Mouse (Mus musculus) stomach, postnatal 0 days (tissue): ENCODE data around the gene Necap2. TPM values are rescaled to one million over a fixed set of nuclear protein-coding genes. Genes with fewer than 3 reads are reported as not detected.

Experiments used
- ATAC-seq: fragments of 200-750 bp; cut with Nextera tagmentation; 2 replicates; pipeline ENCODE4 v1.8.0; 2017; ENCODE audit not compliant: low FRiP score, low TSS enrichment
- DNase-seq: peaks from one replicate; pipeline ENCODE4 v3.0.0-alpha.2; 2016; ENCODE audit warnings: low spot score
- H3K27ac ChIP-seq: fragments of 300-500 bp; sonication (generic); replicated peaks from 2 replicates; pipeline ENCODE4 v1.5.1; 2014; ENCODE audit warnings: mild to moderate bottlenecking, control low read depth
- H3K27me3 ChIP-seq: fragments of 300-500 bp; sonication (generic); 2 replicates; pipeline ENCODE4 v1.6.1; 2014; ENCODE audit warnings: low read length; ENCODE audit not compliant: control insufficient read depth, insufficient read depth
- H3K36me3 ChIP-seq: fragments of 300-500 bp; sonication (generic); 2 replicates; pipeline ENCODE4 v1.6.1; 2014; ENCODE audit warnings: low read length, mixed read lengths; ENCODE audit not compliant: control insufficient read depth, insufficient read depth
- H3K4me1 ChIP-seq: fragments of 300-500 bp; sonication (generic); replicated peaks from 2 replicates; pipeline ENCODE4 v1.6.1; 2014; ENCODE audit warnings: antibody characterized with exemption; ENCODE audit not compliant: control insufficient read depth, insufficient read depth
- H3K4me2 ChIP-seq: fragments of 300-500 bp; sonication (generic); replicated peaks from 2 replicates; pipeline ENCODE4 v1.6.1; 2014; ENCODE audit warnings: low read depth, mild to moderate bottlenecking, control low read depth, moderate library complexity
- H3K4me3 ChIP-seq: fragments of 300-500 bp; sonication (generic); 2 replicates; pipeline ENCODE4 v1.5.1; 2014; ENCODE audit warnings: low read depth, low read length, control low read depth
- H3K9ac ChIP-seq: fragments of 300-500 bp; sonication (generic); 2 replicates; pipeline ENCODE4 v1.6.1; 2014; ENCODE audit warnings: mild to moderate bottlenecking, low read length, control low read depth, mixed read lengths
- H3K9me3 ChIP-seq: fragments of 300-500 bp; sonication (generic); 2 replicates; pipeline ENCODE4 v1.6.1; 2016; ENCODE audit warnings: low read length; ENCODE audit not compliant: control insufficient read depth
- CTCF ChIP-seq: IDR thresholded peaks from 2 replicates; pipeline ENCODE4 v1.5.1; 2016; ENCODE audit warnings: antibody characterized with exemption, low read depth, mild to moderate bottlenecking, moderate library complexity
- EP300 ChIP-seq: optimal IDR thresholded peaks from 2 replicates; pipeline ENCODE3; 2016; ENCODE audit warnings: antibody characterized with exemption
- WGBS: fragments of 180-500 bp; shearing (Covaris S2); extraction: QIAGEN DNeasy Blood & Tissue Kit; methylation state at CpG from one replicate; pipeline ENCODE4 v1.1.7; 2014; 5-methylcytosine and 5-hydroxymethylcytosine counted together
- polyA plus RNA-seq: library from polyadenylated mRNA; unstranded; fragments of >200 nt; fragmentation: Nextera tagmentation; extraction: Ambion mirVana; gene quantifications from 2 replicates; pipeline ENCODE4 v1.2.1, GENCODE M21; 2015

The Necap2 gene
- 77.7 and 81.1 TPM in 2 replicates for polyA plus RNA-seq

DNA sequence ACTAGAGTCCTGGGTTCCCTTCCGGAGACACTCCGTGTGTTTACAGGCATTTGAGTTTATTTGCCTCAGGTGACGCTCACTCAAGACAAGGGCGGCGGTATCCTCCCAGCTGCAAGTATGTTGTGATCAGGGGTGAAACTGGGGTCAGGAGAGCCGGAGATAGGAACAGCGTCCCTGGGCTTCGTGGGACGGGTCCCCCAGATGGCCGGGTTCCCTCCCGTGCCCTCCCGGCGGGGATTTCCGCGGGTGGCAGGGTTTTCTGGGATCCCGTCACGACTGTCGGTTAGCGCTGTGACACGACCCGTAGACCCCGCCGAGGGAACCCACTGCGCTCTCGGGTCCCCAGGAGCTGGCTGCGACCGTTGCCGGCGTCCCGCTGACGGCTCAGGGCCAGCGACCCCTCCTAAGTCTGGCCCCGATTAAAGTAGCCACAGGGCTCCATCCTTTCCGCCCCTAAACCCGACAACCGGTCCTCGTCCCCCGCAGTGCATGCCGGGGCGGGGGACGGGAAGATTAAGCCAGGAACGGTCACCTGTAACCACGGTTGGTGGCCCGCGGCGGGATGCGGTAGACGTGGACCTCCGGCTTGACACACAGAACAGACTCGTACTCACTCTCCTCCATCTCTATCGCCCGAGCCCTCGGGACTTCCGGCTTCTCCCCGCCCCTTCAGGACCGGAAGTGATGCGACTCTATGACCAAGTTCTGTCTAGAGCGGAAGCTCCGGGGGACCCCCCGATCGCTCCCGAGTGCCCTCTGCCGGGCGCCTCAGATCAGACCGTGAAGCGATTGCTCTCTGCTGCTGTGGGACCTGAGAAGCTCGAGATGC is at the start of gene Necap2:
TSS of gene Necap2 (minus strand) at position 677 of the 829 bp plus-strand sequence.
- H3K27ac ChIP-seq = peak within 1 kb of the TSS; percentile 61
- DNase-seq (peak; percentile 96), ATAC-seq (peak; percentile 93)
- H3K36me3 ChIP-seq = no peaks in the 10 kb centered on the region
- no peaks in the 10 kb centered on the region for H3K9me3 ChIP-seq
- H3K4me1 ChIP-seq = 0 out of 2 replicates have a peak, but pooled peaks cover 2% of the 10 kb centered on the region
- H3K27me3 ChIP-seq = no peaks in the 10 kb centered on the region
- peak within 1 kb of the TSS; percentile 89 for H3K9ac ChIP-seq
- H3K4me2 ChIP-seq = peak within 1 kb of the TSS; percentile 95
- WGBS = under 1% methylated on average over 67 of the region's 67 CpGs
- no peak for TF ChIP-seq EP300
- peak; percentile 88 for TF ChIP-seq CTCF
- H3K4me3 ChIP-seq = peak within 1 kb of the TSS; percentile 89

DNA sequence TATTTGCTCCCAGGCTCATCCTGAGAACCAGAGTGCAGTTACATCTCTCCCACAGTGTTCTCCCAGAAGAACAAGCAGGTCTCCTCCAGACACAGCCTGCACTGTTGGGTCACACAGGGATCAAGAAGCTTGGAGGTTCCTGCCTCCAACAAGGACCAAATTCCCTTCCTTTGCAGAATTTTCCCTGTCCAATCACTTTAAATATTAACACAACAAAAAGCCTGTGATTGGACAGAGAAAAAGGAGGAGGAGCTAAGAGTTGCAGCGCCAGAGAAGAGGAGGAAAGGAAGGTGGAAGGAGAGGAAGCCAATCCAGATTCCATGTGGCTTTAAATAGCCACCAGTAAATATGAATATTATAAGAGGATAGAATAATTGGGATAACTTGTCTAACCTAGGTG is 44.9 kb upstream of the Necap2 start:
- no peaks in the 10 kb centered on the region for H3K27me3 ChIP-seq
- H3K4me1 ChIP-seq = no peaks in the 10 kb centered on the region
- DNase-seq (no peak), ATAC-seq (no peak)
- H3K36me3 ChIP-seq = no peaks in the 10 kb centered on the region
- TF ChIP-seq CTCF (no peak), EP300 (no peak)
- H3K9ac ChIP-seq = no peak overlapping the region
- H3K4me2 ChIP-seq = no peak overlapping the region
- H3K27ac ChIP-seq = no peak overlapping the region
- H3K4me3 ChIP-seq = no peak overlapping the region
- 20% methylated on average over 1 of the region's 1 CpGs for whole genome bisulfite sequencing
- no peaks in the 10 kb centered on the region for H3K9me3 ChIP-seq

DNA sequence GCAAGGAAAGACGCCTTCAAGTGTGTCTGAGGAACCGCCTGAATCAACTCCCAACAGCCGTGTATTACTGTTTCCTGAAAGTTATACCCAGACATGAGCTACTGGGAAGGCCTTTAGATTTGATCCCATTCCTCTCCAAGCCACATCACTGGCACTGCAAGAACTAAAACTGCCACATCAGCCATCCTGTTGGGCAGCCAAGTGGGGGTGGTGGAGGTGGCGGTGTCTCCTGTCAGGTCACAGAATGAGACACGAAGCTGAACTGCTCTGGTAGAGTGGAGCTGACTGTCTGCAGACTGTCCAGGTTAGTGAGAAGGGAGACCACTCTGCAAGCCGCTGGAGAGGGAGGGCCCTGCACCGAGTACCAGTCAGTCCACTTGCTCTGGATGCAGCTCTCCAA is 44.5 kb upstream of the Necap2 start:
- no peaks in the 10 kb centered on the region for H3K9me3 ChIP-seq
- no peaks in the 10 kb centered on the region for H3K4me1 ChIP-seq
- no peak overlapping the region for H3K4me3 ChIP-seq
- WGBS = 82% methylated on average over 7 of the region's 7 CpGs
- H3K36me3 ChIP-seq = 0 out of 2 replicates have a peak, but pooled peaks cover 2% of the 10 kb centered on the region
- H3K9ac ChIP-seq = no peak overlapping the region
- H3K4me2 ChIP-seq = no peak overlapping the region
- ATAC-seq = no peak
- no peak for TF ChIP-seq EP300
- TF ChIP-seq CTCF = no peak
- no peaks in the 10 kb centered on the region for H3K27me3 ChIP-seq
- no peak for DNase-seq
- H3K27ac ChIP-seq = no peak overlapping the region

DNA sequence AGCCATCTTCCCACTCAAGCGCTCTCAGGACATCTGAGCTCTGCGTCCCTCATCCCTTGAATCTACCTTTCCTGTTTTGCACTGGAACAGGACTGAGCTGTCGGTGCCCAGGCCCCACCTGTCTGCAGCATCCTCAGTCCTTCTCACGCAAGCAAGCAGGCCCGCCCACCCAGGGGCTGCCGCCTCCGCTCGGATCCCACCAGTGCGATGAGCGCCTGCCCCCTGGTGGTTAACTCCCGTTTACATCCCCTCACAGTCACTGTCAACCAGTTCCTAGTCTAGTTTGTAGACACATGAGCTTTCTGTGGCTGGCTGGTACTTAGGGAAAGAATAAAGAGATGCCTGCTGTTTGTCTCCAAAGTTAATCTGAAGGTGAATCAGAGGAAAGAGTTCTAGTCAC is 42.5 kb upstream of the Necap2 start:
- Histone ChIP-seq H3K27ac (no peak overlapping the region), H3K4me1 (no peaks in the 10 kb centered on the region), H3K9me3 (no peaks in the 10 kb centered on the region), H3K4me2 (no peak overlapping the region), H3K27me3 (no peaks in the 10 kb centered on the region), H3K4me3 (no peak overlapping the region), H3K36me3 (peaks cover 8% of the 10 kb centered on the region), H3K9ac (no peak overlapping the region)
- DNase-seq (peak; percentile 73), ATAC-seq (peak; percentile 31; the same call in 1 of the 2 replicates)
- TF ChIP-seq CTCF (peak; percentile 88), EP300 (no peak)
- WGBS = 25% methylated on average over 11 of the region's 11 CpGs

DNA sequence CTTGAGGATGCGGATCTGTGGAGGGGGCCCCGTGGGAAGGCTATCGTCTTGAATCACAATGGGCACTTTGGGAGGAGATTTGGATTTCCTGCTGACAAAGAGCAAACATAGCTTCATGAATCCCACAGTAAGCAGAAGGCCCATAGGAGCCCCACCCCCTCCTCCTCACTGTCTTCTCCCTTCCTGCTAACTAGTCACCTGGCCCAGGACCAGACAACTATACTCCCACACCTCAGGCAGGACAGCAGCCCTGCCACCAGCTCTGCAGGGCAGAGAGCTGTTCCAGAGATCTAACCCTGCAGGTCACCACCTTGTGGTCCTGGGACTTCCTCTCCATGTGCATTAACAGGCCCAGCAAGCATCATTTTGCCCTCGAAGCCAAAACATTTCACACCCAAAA is 40.5 kb upstream of the Necap2 start:
- Histone ChIP-seq H3K4me1 (no peaks in the 10 kb centered on the region), H3K36me3 (peaks cover 19% of the 10 kb centered on the region), H3K27me3 (no peaks in the 10 kb centered on the region), H3K4me2 (no peak overlapping the region), H3K4me3 (no peak overlapping the region), H3K27ac (no peak overlapping the region), H3K9ac (no peak overlapping the region), H3K9me3 (no peaks in the 10 kb centered on the region)
- 51% methylated on average over 4 of the region's 4 CpGs for WGBS
- DNase-seq = no peak
- TF ChIP-seq CTCF (no peak), EP300 (no peak)
- ATAC-seq = no peak

DNA sequence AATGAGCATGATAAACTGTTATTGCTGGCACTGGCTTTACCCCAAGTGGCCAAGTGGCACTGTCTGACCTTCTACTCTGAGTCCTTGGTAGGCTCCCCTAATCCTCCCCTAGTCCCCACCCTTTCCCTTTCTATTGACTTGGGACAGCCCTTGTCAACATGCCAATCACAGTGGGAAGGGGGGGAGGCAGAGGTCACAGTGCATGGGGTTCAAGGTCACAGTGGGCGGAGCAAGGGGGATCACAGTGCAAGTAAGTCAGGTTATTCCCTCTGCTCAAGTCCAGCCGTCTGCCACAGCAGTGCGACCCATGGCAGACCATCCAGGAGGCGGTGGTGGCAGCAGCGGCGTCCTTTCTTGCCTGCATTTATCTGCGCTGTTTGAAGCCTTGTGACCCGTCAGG is 37.2 kb upstream of the Necap2 start:
- Histone ChIP-seq H3K36me3 (peaks cover 28% of the 10 kb centered on the region), H3K9me3 (no peaks in the 10 kb centered on the region), H3K27me3 (no peaks in the 10 kb centered on the region), H3K4me1 (no peaks in the 10 kb centered on the region), H3K27ac (no peak overlapping the region), H3K4me2 (no peak overlapping the region), H3K9ac (no peak overlapping the region), H3K4me3 (no peak overlapping the region)
- TF ChIP-seq CTCF (no peak), EP300 (no peak)
- 80% methylated on average over 8 of the region's 8 CpGs for WGBS
- ATAC-seq (no peak), DNase-seq (no peak)
